Comparison of ENCODE assay signal across 25 mouse cellular contexts in the genomic region with DNA sequence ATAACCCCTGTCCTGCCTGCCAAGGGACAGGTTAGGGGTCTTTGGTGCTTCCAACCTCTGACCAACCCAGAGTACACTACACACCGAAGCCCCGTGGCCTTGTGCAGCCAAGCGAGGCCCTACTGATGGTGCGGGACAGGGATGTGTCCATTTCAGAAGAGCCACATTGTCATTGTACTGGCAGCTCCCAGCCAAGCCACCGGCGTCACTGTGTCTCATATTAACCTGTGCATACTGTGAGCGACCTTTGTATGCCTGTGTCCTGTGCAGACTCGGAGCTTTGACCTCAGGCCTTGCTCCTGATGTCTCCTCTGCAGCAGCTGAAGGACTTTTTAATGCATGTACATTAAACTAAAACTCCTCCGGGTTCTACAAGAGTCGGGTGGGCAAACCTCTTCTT. TPM values are rescaled to one million over a fixed set of nuclear protein-coding genes. Genes with fewer than 3 reads are reported as not detected.
"Had no signal": no experiment of that assay in that cellular context is flagged by ENCODE, and none has a peak within 500 bp of the region (broad histone marks: within the 10 kb centered on the region; RNA-seq: fewer than 3 reads in every experiment).

No protein-coding gene starts in this region.

- DNase-seq: gastrocnemius, adult 2 months; gastrocnemius, postnatal 10 days; gastrocnemius, postnatal 25 days; heart, adult 18-20 months; heart, postnatal 10 days; heart, postnatal 36 days; kidney, adult 11 months; kidney, adult 2 months; kidney, adult 9 months; kidney, postnatal 10 days; layer of hippocampus, adult 9-11 months; layer of hippocampus, postnatal 36 days; left cerebral cortex, postnatal 4 days had no signal

- H3K4me2 ChIP-seq: heart, embryonic 12.5 days; hindbrain, embryonic 13.5 days; hindbrain, embryonic 15.5 days; kidney, embryonic 15.5 days; limb, embryonic 13.5 days; limb, embryonic 15.5 days had no signal

- H3K4me3 ChIP-seq: gastrocnemius, adult 2 months; heart, embryonic 10.5 days; heart, embryonic 12.5 days; hindbrain, embryonic 13.5 days; hindbrain, embryonic 15.5 days; kidney, embryonic 15.5 days; limb, embryonic 13.5 days; limb, embryonic 15.5 days had no signal

- H3K27ac ChIP-seq: gastrocnemius, adult 2 months; heart, embryonic 10.5 days; hindbrain, embryonic 13.5 days; hindbrain, embryonic 15.5 days; hindbrain, postnatal 0 days; kidney, embryonic 15.5 days; limb, embryonic 13.5 days; limb, embryonic 15.5 days had no signal

- ATAC-seq: forebrain, embryonic 16.5 days; hindbrain, postnatal 0 days; intestine, embryonic 16.5 days had no signal

- H3K4me1 ChIP-seq: heart, embryonic 10.5 days; heart, embryonic 12.5 days had no signal

- H3K36me3 ChIP-seq: heart, embryonic 10.5 days; heart, embryonic 12.5 days; hindbrain, embryonic 13.5 days; hindbrain, embryonic 15.5 days; kidney, embryonic 15.5 days; limb, embryonic 13.5 days had no signal

- H3K9me3 ChIP-seq: heart, embryonic 10.5 days; hindbrain, embryonic 13.5 days; hindbrain, embryonic 15.5 days; kidney, embryonic 15.5 days; limb, embryonic 13.5 days; limb, embryonic 15.5 days had no signal

- H3K9ac ChIP-seq: heart, embryonic 12.5 days; hindbrain, embryonic 13.5 days; hindbrain, embryonic 15.5 days; kidney, embryonic 15.5 days; limb, embryonic 13.5 days; limb, embryonic 15.5 days had no signal

- H3K27me3 ChIP-seq: heart, embryonic 12.5 days; hindbrain, embryonic 13.5 days; hindbrain, embryonic 15.5 days; kidney, embryonic 15.5 days; limb, embryonic 13.5 days; limb, embryonic 15.5 days had no signal

RNA-seq across cellular contexts. Expression of a gene that starts 6.7 kb away (rescaled TPM):
- total RNA-seq: granulocyte monocyte progenitor cell, adult 5-6 weeks; hematopoietic stem cell, adult 5-6 weeks had no signal

RNA-seq across cellular contexts. Expression of a gene that starts 44.7 kb away (rescaled TPM):
- total RNA-seq: granulocyte monocyte progenitor cell, adult 5-6 weeks had no signal
